Comparison of ENCODE assay signal across 32 mouse cellular contexts in the genomic region with DNA sequence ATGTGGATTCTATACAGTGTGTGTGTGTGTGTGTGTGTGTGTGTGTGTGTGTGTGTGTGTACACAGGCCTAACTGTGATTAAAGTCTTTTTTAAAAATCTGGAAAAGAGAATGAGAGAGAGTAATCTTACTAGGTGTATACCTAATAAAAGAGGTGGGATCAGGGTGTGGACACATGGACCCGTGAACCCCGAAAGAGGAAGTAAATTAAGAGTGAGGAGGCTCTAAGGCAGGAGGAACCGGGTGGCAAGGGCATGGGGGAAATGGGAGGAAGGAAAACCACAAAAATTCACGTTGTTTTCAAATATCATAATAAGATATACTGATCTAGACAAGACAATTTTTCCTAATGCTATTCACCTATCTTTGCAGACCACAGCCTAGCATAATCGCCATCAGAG. TPM values are rescaled to one million over a fixed set of nuclear protein-coding genes. Genes with fewer than 3 reads are reported as not detected.
DNase-seq lines count a peak whose midpoint lies in the region; ATAC-seq lines count a peak whose summit lies in the region.
"Had no signal": no experiment of that assay in that cellular context is flagged by ENCODE, and none has a peak within 500 bp of the region (broad histone marks: within the 10 kb centered on the region; RNA-seq: fewer than 3 reads in every experiment).

No protein-coding gene starts in this region.

- no peaks in the 10 kb centered on the region for H3K4me1 ChIP-seq in intestine, embryonic 16.5 days (ENCODE audit: control insufficient read depth, insufficient read depth, low read length)
- H3K4me1 ChIP-seq: embryonic facial prominence, embryonic 10.5 days; embryonic facial prominence, embryonic 12.5 days; forebrain, embryonic 13.5 days; forebrain, embryonic 15.5 days had no signal

- WGBS in intestine, embryonic 16.5 days, result 71% methylated on average over 5 of the region's 5 CpGs

- no peak overlapping the region for H3K4me2 ChIP-seq in intestine, embryonic 16.5 days (ENCODE audit: low read depth, low read length)
- H3K4me2 ChIP-seq: embryonic facial prominence, embryonic 12.5 days; forebrain, embryonic 13.5 days; forebrain, embryonic 15.5 days had no signal

- no peak overlapping the region for H3K4me3 ChIP-seq in intestine, embryonic 16.5 days (ENCODE audit: low read length)
- H3K4me3 ChIP-seq: embryonic facial prominence, embryonic 10.5 days; embryonic facial prominence, embryonic 12.5 days; forebrain, embryonic 13.5 days; forebrain, embryonic 15.5 days had no signal

- no peak overlapping the region for H3K27ac ChIP-seq in intestine, embryonic 16.5 days (ENCODE audit: low read length)
- H3K27ac ChIP-seq: embryonic facial prominence, embryonic 10.5 days; embryonic facial prominence, embryonic 12.5 days; forebrain, embryonic 13.5 days; forebrain, embryonic 15.5 days had no signal

- H3K9ac ChIP-seq in intestine, embryonic 16.5 days (ENCODE audit: low read depth, low read length), result no peak overlapping the region
- H3K9ac ChIP-seq: embryonic facial prominence, embryonic 12.5 days; forebrain, embryonic 13.5 days; forebrain, embryonic 15.5 days had no signal

- H3K27me3 ChIP-seq in intestine, embryonic 16.5 days (replicated peaks; ENCODE audit: control insufficient read depth, insufficient read depth, low read length), result no peaks in the 10 kb centered on the region
- H3K27me3 ChIP-seq: CH12.LX; embryonic facial prominence, embryonic 12.5 days; forebrain, embryonic 13.5 days; forebrain, embryonic 15.5 days had no signal

- peak; percentile 89 for ATAC-seq in common myeloid progenitor, adult 5-6 weeks (replicated peaks; ENCODE audit: low read depth, poor library complexity, severe bottlenecking)
- peak; percentile 56 to 60; a peak in 3 of 4 replicates for ATAC-seq in hematopoietic stem cell, adult 5-6 weeks (replicated peaks in 1 of 2; ENCODE audit: insufficient read depth in 1 of 2, low FRiP score in 2 of 2, low TSS enrichment in 1 of 2, low read depth in 1 of 2, poor library complexity in 2 of 2, severe bottlenecking in 2 of 2)
- peak; percentile 89 for ATAC-seq in intestine, embryonic 16.5 days
- ATAC-seq in megakaryocyte, adult 5-6 weeks (ENCODE audit: poor library complexity, severe bottlenecking), result peak; percentile 81
- ATAC-seq: activated CD4-positive, CD25-positive, alpha-beta regulatory T cell, adult 4 months; CD4-positive, CD25-positive, alpha-beta regulatory T cell, adult 4 months; forebrain, embryonic 13.5 days; forebrain, embryonic 15.5 days; Patski had no signal

- no peaks in the 10 kb centered on the region for H3K9me3 ChIP-seq in intestine, embryonic 16.5 days (ENCODE audit: control insufficient read depth, low read length)
- H3K9me3 ChIP-seq: embryonic facial prominence, embryonic 10.5 days; embryonic facial prominence, embryonic 12.5 days; forebrain, embryonic 13.5 days; forebrain, embryonic 15.5 days; G1E had no signal

- no peak for DNase-seq in spleen, adult 12 weeks (ENCODE audit: low spot score)
- no peak for DNase-seq in adrenal gland, postnatal 10 days
- no peak for DNase-seq in thymus, adult 18-20 months
- no peak for DNase-seq in kidney, postnatal 36 days
- DNase-seq: adrenal gland, adult 8-10 months; adrenal gland, postnatal 25 days; B cell, adult 2 months; cerebellum, adult 11 months; cerebellum, adult 18-20 months; cerebellum, adult 8-10 months; cerebellum, adult 9-11 months; cerebellum, postnatal 14 days; cerebellum, postnatal 36 days had no signal

- no peaks in the 10 kb centered on the region for H3K36me3 ChIP-seq in intestine, embryonic 16.5 days (ENCODE audit: control insufficient read depth, insufficient read depth, low read length)
- H3K36me3 ChIP-seq: embryonic facial prominence, embryonic 10.5 days; embryonic facial prominence, embryonic 12.5 days; forebrain, embryonic 15.5 days; G1E had no signal

RNA-seq across cellular contexts. Expression of a gene that starts 6.3 kb away (rescaled TPM):
- total RNA-seq in common myeloid progenitor, adult 5-6 weeks (2017), result not detected in 2 replicates
- not detected in 2 replicates for total RNA-seq in hematopoietic stem cell, adult 5-6 weeks (2017)
- 7.2 and 7.6 TPM in 2 replicates for polyA plus RNA-seq in intestine, embryonic 16.5 days (2015; fragmentation: Nextera tagmentation; extraction: Ambion mirVana)
- total RNA-seq in megakaryocyte, adult 5-6 weeks (2015), result not detected in 2 replicates
- total RNA-seq in megakaryocyte, adult 5-6 weeks (2017), result not detected in 2 replicates
- not detected for total RNA-seq in adrenal gland, postnatal 10 days (2021)
- total RNA-seq: adrenal gland, adult 18-20 months; adrenal gland, adult 8-10 months; adrenal gland, postnatal 25 days; CH12.LX; G1E had no signal
- polyA plus RNA-seq: activated CD4-positive, CD25-positive, alpha-beta regulatory T cell, adult 4 months; brain, embryonic 14.5 days; CD4-positive, CD25-positive, alpha-beta regulatory T cell, adult 4 months; cortical plate, adult 2 months; embryonic facial prominence, embryonic 10.5 days; embryonic facial prominence, embryonic 12.5 days; embryonic facial prominence, embryonic 14.5 days; forebrain, embryonic 11.5 days; forebrain, embryonic 13.5 days; forebrain, embryonic 15.5 days; G1E; Patski had no signal

RNA-seq across cellular contexts. Expression of a gene that starts 9.6 kb away (rescaled TPM):
- total RNA-seq in common myeloid progenitor, adult 5-6 weeks (2017), result not detected in 2 replicates
- not detected in 2 replicates for total RNA-seq in hematopoietic stem cell, adult 5-6 weeks (2017)
- polyA plus RNA-seq in intestine, embryonic 16.5 days (2015; fragmentation: Nextera tagmentation; extraction: Ambion mirVana), result 0.05 TPM in 1 of 2 replicates, not detected in the other
- not detected in 2 replicates for total RNA-seq in megakaryocyte, adult 5-6 weeks (2015)
- total RNA-seq in megakaryocyte, adult 5-6 weeks (2017), result not detected in 2 replicates
- total RNA-seq in adrenal gland, postnatal 10 days (2021), result not detected
- total RNA-seq: adrenal gland, adult 18-20 months; adrenal gland, adult 8-10 months; adrenal gland, postnatal 25 days; adrenal gland, postnatal 4 days; CH12.LX; G1E had no signal
- polyA plus RNA-seq: activated CD4-positive, CD25-positive, alpha-beta regulatory T cell, adult 4 months; brain, embryonic 14.5 days; CD4-positive, CD25-positive, alpha-beta regulatory T cell, adult 4 months; cortical plate, adult 2 months; embryonic facial prominence, embryonic 10.5 days; embryonic facial prominence, embryonic 12.5 days; embryonic facial prominence, embryonic 14.5 days; forebrain, embryonic 11.5 days; forebrain, embryonic 13.5 days; forebrain, embryonic 15.5 days; G1E; Patski had no signal

RNA-seq across cellular contexts. Expression of a gene that starts 32.8 kb away (rescaled TPM):
- total RNA-seq in common myeloid progenitor, adult 5-6 weeks (2017), result not detected in 2 replicates
- not detected in 2 replicates for total RNA-seq in hematopoietic stem cell, adult 5-6 weeks (2017)
- polyA plus RNA-seq in intestine, embryonic 16.5 days (2015; fragmentation: Nextera tagmentation; extraction: Ambion mirVana), result 2.1 and 2.4 TPM in 2 replicates
- total RNA-seq in megakaryocyte, adult 5-6 weeks (2015), result not detected in 2 replicates
- not detected in 2 replicates for total RNA-seq in megakaryocyte, adult 5-6 weeks (2017)
- total RNA-seq in adrenal gland, postnatal 10 days (2021), result under 1 TPM; 0.27 to 0.48 TPM
- total RNA-seq: adrenal gland, postnatal 25 days had no signal
- polyA plus RNA-seq: brain, embryonic 14.5 days; embryonic facial prominence, embryonic 10.5 days; embryonic facial prominence, embryonic 12.5 days; embryonic facial prominence, embryonic 14.5 days; forebrain, embryonic 11.5 days; forebrain, embryonic 13.5 days; forebrain, embryonic 15.5 days; G1E; Patski had no signal
